Mouse (Mus musculus) thymus, adult 18-20 months (tissue): ENCODE measurements around the gene Gm38392.
"Not testable (repeated sequence)": the region's sequence is repeated elsewhere in the genome, so short reads cannot be mapped to it uniquely, and the experiment has no call there.

ENCODE experiments used
- DNase-seq, 2 experiments: peaks; one replicate each; pipeline ENCODE4 v3.0.0; 2022; ENCODE audit warnings: mixed read lengths in 2 of 2

The Gm38392 gene

GRCm38 (mm10) chr3:88287110-88287509 is at the start of gene Gm38392:
Gm38392 (minus strand) TSS chr3:88287210.
- no peak for DNase-seq

GRCm38 (mm10) chr3:88336058-88337013 is 49.3 kb upstream of the Gm38392 start, which contains the start of the genes Tmem79 and Smg5:
Tmem79 (minus strand) TSS chr3:88336148.
Smg5 (plus strand) TSS chr3:88336260.
- peak; percentile 93 to 94 for DNase-seq

DNA sequence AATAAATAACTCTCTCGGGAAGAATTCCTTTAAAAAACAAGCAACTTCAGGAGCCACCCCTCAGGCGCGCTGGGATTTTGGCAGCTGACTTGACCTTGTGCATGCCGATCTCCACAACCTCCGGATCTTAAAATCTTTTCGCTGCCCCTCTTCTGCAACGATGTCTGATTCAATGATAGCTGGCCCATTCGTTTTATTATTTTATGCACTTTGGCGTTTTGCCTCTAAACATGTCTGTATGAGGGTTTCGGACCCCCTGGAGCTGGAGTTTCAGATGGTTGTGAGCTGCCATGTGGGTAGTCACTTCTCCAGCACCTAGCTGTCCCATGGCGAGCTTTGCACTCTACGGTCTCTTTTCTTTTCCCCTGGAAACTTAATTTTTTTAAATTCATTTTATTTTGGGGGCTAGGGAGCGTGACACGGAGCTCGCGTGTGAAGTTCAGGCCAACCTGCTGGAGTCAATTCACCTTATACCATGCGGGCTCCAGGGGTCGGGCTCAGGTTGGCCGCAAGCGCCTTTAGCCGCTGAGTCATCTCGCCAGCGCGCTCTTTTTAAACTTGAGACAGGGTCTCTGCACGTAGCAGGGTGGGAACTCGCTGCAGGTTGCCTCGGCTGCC is 48.5 kb upstream of the Gm38392 start:
- no peak for DNase-seq

DNA sequence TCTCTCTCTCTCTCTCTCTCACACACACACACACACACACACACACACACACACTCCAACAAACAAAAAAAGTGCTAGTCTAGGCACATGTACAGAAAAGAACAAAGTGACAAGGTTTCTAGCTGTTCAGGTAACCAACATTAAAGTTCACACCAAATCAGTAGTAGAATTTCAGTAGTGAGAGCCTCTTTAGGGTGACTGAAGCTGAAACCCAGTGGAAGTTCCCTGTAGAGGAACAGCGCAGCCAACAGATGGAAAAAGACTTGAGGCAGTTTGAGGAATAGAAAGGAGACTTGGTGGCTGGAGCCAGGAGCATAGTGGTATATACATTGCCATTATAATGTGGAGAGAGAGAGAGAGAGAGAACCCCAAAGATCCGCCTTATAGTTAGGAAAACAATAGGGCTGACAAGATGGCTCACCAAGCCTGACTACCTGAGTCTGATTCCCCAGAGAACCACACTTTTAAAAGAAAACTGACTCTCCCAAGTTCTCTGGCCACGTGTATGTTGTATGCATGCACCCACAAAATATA is 48.0 kb upstream of the Gm38392 start:
- no peak for DNase-seq

DNA sequence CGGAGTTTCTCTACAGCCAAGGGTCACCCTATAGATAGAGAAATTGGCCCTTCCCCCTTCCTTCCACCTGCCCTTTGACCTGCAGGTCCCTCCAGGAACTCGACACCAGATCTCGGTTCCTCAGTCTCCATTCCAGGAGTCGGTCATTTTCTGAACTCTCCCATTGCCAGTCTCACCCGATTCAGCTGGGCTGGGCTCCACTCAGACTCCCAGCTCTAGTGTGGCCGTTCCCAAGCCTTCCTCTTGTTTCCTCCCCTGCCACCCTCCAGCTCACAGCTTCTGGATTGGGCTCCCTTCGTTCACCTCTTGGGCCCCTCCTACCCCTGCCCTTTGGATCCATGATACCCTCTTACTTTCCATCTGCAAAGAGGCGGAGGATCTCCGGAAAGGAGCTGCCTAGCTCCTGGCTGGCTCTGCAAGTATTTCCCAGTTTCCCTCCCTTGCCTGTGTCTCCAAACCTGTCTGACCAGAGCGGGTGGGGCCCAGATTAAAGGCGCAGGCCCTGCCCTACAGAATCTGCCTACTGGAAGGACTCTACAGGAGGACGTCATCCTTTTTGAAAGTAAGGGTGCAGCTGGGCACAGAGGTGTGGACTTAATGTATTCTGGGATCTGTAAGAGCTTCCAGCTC is 47.1 kb upstream of the Gm38392 start:
- no peak for DNase-seq

GRCm38 (mm10) chr3:88331282-88331681 is 44.3 kb upstream of the Gm38392 start:
- no peak for DNase-seq

DNA sequence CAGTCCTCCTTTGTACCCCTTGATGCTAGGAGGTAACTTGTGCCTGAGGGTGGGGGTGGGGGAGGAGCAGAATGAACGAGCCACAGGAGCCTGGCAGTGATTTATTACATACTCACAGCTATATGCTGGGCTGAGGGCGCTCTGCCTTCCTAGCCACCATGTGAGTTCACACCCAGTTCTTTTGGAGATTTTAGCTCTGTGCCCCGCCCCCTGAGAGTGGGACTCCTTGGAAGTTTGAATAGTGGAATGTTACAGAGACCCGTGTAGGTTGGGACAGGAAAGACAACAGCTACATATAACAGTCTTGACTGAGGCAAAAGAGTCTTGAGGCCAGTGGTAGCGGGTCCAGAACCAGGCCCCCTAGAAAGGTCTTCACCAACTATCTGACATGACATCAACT is 41.9 kb upstream of the Gm38392 start:
- no peak for DNase-seq

DNA sequence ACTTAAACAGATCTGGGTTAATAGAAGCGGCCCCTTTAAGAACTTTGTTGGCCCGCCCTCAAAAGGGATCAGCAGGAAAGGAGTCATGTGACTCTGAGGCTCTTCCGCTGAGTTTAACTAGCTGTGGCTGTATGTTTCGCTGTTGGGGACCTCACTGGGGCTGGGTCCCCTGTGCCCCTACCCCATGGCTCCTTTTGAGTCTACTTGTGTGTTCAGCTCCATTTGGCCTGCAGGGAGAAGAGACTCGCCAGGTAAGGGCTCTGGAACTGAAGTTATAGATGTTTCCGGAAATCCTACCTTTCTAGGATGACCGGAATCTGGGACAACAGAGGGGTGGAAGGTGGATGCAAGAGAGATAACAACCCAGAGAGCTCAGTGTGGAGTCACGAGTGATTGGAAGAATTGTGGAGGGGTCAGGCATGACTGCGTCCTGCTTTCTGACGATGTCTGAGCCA is 38.0 kb upstream of the Gm38392 start, which contains the start of gene Glmp:
TSS of gene Glmp (plus strand) at position 73 of the 455 bp plus-strand sequence.
- peak in 1 of 2 experiments; percentile 32 for DNase-seq

DNA sequence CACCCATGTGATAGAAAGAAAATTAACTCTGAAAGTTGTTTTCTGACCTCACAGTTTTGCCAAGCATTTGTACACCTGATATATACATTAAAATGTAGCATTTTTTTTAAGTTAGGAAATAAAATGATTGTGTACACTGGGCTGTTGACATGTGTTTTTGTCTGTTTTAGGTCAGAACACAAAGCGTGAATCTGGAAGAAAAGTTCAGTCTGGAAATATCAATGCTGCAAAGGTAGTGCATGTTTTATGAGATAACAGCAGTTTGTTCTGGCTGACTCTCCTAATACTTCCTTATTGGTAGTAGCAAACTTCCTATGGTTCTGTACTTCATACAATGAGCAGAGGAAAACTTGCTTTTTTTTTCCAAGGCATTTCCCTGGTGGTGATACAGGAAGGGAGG is 12.2 kb upstream of the Gm38392 start:
- no peak for DNase-seq

DNA sequence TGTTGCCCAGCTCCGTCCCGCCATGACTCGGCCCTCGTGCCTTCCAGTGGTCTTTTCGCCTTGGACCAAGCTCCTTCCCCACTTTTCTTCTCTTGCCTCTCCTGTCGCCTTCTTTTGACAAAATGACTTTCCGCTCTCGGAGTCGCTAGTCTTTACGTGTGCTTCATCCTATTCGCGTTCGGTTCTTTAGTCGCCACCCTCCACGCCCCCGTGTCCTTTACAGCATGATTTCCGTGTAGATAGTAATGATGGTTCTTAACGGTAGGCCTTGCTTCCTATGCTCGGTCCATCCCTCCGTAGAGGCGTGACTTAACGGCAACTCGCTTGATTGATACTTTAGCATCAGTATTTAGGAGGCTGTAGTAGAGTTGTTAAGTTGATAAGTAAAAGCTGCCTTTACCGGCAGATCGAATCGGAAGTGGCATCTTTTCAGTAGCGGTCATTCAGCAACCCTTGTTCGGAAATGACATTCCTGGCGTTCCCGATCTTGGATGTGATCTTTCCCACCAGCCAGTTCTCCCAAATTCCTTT is 10.4 kb upstream of the Gm38392 start:
- DNase-seq, result no peak

DNA sequence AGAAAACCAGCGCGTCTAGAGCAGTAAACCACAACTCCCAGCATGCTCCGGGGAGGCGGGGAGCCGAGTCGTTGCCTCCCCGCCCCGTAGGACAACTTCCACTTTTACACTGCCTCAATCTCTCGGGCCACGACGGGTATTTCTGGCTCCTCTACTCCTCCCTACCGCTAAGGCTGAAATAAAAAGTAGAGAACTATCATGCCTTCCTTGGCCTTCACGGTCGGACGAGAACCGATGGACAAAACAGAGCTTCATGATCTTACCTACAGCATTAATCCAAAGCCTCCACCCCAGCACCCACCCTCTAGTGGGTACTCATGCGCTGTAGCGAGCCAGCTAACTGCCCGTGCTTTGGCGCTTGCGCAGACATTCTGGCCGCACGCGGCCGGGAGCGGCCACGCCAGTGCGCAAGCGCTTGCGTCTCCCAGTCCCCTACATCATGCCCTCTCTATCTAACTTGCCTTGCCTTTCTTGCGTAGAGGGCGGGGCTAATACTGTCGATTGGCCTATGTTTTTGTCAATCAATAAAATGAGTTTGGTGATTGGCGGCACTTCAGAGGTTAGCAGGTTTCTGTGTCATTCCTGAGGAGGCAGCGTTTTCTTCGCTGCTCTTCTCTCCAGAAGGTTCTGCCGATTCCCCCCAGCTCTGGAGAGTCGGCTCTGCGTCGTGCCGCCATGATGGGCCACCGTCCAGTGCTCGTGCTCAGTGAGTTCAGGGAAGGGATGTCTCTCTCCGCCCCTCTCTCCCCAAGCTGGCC is 9.7 kb upstream of the Gm38392 start, which contains the start of the genes Tsacc and Cct3:
TSS of gene Tsacc (minus strand) at position 439 of the 758 bp plus-strand sequence.
TSS of gene Cct3 (plus strand) at position 556 of the 758 bp plus-strand sequence.
- peak; percentile 92 to 95 for DNase-seq

DNA sequence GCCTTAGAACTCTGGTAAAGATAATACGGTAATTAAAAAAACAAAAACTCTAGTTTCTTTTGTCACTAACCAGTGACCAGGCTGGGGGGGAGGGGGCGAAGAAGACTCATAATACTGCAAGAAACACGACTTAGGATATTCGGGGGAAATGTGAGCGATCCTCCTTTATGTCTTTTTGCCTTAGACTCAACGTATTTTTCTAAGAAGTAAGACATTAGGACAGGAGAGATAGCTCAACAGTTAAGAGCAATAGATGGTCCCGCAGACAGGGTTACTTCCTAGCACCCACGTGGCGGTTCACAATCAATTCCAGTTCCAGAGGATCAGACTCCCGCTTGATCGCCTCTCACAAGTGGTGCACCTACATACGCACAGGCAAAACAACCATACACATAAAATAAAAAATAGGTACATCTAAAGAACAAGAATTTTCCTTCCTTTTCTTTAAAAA is 9.1 kb upstream of the Gm38392 start:
- no peak for DNase-seq

GRCm38 (mm10) chr3:88295272-88295671 is 8.3 kb upstream of the Gm38392 start:
- DNase-seq, result not testable (repeated sequence)

DNA sequence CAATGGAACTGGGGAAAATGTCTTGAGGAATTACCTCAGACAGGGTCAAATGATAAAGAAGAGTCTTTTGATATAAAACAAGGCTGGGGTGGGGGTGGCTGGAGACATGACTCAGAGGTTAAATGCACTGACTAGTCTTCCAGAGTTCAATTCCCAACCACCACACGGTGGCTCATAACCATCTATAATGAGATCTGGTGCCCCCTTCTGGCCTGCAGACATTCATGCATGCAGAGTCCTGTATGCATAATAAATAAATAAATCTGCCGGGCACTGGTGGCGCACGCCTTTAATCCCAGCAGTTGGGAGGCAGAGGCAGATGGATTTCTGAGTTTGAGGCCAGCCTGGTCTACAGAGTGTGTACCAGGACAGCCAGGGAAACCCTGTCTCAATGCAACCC is 5.0 kb upstream of the Gm38392 start:
- DNase-seq, result peak in 1 of 2 experiments; percentile 13

GRCm38 (mm10) chr3:88288133-88288713 is 1.2 kb upstream of the Gm38392 start:
- DNase-seq, result not testable (repeated sequence)

- DNase-seq, result not testable (repeated sequence)
Measured at GRCm38 (mm10) chr3:88285565-88285895, 1.5 kb downstream of the Gm38392 start.

DNA sequence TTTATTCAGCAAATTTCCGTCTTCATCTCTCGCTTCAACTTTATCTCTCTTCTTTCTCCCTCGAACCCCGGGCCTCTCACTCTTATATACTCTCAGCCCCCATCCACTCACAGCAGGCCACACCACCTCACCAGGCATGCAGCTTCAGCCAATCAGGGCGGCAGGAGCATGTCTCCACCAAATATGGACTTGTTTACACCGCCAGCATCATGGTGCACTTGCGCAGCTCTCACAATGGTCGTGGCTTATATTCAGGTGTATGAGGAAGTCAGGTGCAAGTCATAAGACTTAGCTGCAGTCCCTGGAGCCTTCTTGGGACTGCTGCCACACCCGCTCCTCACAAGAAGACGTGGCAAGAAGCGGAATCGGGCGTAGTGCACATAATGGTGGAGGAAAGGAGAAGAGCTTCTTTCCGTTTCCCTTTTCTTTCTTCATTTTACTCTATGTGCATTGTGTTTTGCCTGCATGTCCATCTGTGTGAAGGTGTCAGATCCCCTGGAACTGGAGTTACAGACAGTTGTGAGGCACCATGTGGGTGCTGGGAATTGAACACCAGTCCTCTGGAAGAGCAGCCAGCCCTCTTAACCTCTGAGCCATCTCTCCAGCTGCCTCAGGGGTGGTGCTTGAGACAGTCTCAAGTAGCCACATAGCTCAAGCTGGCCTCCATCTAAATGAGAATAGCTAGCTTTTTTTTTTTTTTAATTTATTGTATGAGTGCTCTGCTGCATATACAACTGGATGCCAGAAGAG is 2.0 kb downstream of the Gm38392 start:
- DNase-seq, result not testable (repeated sequence)

DNA sequence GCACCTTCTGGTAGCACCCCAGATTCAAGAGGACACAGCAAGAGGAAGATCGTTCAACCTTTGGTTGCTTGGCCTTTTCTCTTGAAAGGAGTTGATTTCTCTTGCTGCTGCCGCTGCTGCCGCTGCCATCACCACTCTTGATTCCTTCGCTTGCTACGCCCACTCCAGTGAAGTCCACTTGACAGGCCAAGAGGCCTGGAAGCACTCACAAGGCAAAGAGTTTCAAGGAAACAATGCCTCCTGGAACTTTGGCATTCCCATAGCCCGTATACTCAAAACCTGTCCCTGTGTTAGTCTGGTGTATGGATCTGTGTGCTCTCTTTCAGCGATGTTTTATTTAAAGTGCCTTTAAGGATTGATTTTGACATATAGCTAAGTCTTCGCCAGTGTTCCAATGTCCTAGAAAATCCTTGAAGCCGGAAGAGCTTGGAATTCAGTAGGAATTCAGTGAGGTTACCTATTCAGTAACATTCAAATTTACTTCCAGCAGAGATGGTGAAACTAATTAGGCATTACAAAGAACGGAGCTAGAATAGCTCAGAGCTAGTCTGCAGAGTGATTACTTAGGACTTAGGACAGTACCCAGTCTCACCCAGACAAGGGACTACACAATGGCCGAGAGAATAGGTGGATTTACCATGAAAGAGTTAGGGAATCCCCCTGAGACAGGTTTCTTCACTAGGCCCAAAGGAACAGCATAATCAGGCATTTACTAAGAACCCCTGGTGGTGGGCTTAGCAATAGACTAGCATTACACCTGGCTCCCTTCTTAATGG is 5.7 kb downstream of the Gm38392 start:
- DNase-seq, result not testable (repeated sequence)

DNA sequence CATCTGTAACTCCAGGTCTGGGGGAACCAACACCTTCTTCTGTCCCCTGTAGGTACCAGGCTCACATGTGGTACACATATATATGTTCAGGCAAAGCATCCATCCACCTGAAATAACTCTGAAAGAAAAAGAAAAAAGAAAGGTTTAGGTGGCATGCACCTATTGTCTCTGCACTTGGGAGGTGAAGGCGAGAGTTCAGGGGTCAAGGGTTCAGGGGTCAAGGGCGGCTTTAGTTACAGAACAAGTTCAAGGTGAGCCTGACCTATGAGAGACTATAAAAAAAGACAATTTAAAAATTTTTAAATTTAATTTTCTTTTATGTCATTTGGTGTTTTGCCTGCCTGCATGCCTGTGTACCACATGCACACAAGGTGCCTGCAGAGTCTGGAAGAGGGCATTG is 7.0 kb downstream of the Gm38392 start:
- DNase-seq, result no peak
